Mouse (Mus musculus) WW6 (cell line): ENCODE results near the gene Hps4.
"Not testable (repeated sequence)": the region's sequence is repeated elsewhere in the genome, so short reads cannot be mapped to it uniquely, and the experiment has no call there.

Experiments
- DNase-seq: peaks from one replicate; pipeline ENCODE4 v3.0.0-alpha.2; 2013; ENCODE audit warnings: low read depth, low spot score

Gene Hps4

GRCm38 (mm10) chr5:112342463-112343204 lies at the start of gene Hps4, which contains the start of gene Srrd:
Gene Hps4 (plus strand): TSS chr5:112343083.
Gene Srrd (minus strand): TSS chr5:112343040.
- no peak for DNase-seq

- no peak for DNase-seq
Measured at GRCm38 (mm10) chr5:112293800-112294199, 49.1 kb upstream of the Hps4 start.

GRCm38 (mm10) chr5:112294696-112295095 lies 48.2 kb upstream of the Hps4 start:
- DNase-seq = no peak

GRCm38 (mm10) chr5:112295162-112295561 lies 47.7 kb upstream of the Hps4 start:
- no peak for DNase-seq

- no peak for DNase-seq
Measured at GRCm38 (mm10) chr5:112295564-112295963, 47.3 kb upstream of the Hps4 start.

GRCm38 (mm10) chr5:112296404-112297181 lies 46.3 kb upstream of the Hps4 start:
- DNase-seq = no peak

GRCm38 (mm10) chr5:112297257-112297656 lies 45.6 kb upstream of the Hps4 start:
- DNase-seq = no peak

GRCm38 (mm10) chr5:112298226-112298988 lies 44.5 kb upstream of the Hps4 start:
- no peak for DNase-seq

GRCm38 (mm10) chr5:112299399-112299798 lies 43.5 kb upstream of the Hps4 start:
- no peak for DNase-seq

GRCm38 (mm10) chr5:112300112-112300511 lies 42.8 kb upstream of the Hps4 start:
- no peak for DNase-seq

- DNase-seq = no peak
Measured at GRCm38 (mm10) chr5:112300721-112301308, 42.1 kb upstream of the Hps4 start.

- DNase-seq = no peak
Measured at GRCm38 (mm10) chr5:112301694-112302093, 41.2 kb upstream of the Hps4 start.

GRCm38 (mm10) chr5:112302310-112302709 lies 40.6 kb upstream of the Hps4 start:
- no peak for DNase-seq

- no peak for DNase-seq
Measured at GRCm38 (mm10) chr5:112305842-112306241, 37.0 kb upstream of the Hps4 start.

- DNase-seq = no peak
Measured at GRCm38 (mm10) chr5:112313222-112313885, 29.5 kb upstream of the Hps4 start.

GRCm38 (mm10) chr5:112316468-112316867 lies 26.4 kb upstream of the Hps4 start:
- DNase-seq = no peak

GRCm38 (mm10) chr5:112317328-112317727 lies 25.6 kb upstream of the Hps4 start:
- DNase-seq = no peak

GRCm38 (mm10) chr5:112319343-112319742 lies 23.5 kb upstream of the Hps4 start:
- DNase-seq = not testable (repeated sequence)

GRCm38 (mm10) chr5:112320379-112320778 lies 22.5 kb upstream of the Hps4 start:
- no peak for DNase-seq

GRCm38 (mm10) chr5:112320936-112321335 lies 21.9 kb upstream of the Hps4 start:
- DNase-seq = no peak

GRCm38 (mm10) chr5:112321376-112321775 lies 21.5 kb upstream of the Hps4 start:
- DNase-seq = no peak
